Mouse (Mus musculus) spleen, postnatal 10 days (tissue): ENCODE measurements at regions not wholly inside any gene's neighbourhood (a gene's known extent, or its start where the extent isn't known, plus 50 kb on each side); places are given as distances from the start of the nearest gene placed in this dataset.

Experiments
- DNase-seq, 2 experiments: peaks; one replicate each; pipeline ENCODE4 v3.0.0; 2021 to 2022; ENCODE audit warnings: low spot score in 2 of 2

DNA sequence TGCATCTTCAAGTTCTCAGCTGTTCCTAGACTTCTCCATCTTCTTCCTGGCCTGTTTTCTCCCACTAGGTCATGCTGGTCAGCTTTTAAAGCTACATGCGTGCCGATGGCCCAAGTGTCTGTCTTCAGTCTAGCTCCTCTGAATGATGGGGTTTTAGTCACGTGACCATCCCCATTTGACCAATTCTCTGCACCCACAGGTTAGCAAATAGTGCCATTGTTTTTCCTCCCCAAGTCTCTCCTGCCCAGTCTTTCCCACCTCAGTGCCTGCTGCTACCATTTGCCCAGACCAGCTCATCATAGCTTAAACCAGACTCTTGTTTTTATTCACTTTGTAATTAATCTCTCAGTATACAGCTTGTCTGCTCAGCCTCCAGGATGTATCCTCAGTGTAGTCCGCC, 62.3 kb downstream of the Zfp706 start:
- no peak for DNase-seq

GRCm38 (mm10) chr15:36944556-36945171, 62.9 kb downstream of the Zfp706 start:
- DNase-seq = no peak

- no peak for DNase-seq
These were observed 64.0 kb downstream of the Zfp706 start for GRCm38 (mm10) chr15:36943492-36944112.

DNA sequence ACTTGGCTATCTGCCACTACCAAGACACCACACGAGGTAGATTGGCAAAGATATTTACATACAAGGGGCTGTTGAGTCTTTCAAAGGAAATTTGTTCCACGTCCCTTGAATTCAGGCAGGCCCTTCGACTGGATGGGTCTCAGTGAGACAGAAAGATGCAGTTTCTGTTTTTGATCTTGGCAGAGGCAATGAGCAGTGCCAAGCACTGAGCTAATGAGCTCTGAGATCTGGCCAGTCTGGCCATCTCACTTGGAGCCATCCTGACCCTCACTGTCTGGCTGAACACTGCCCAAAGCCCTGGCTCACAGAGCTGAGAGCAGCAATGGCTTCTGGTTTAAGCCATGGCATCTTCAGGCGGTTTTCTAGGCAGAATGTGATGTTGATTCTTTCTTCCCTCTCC, 65.3 kb downstream of the Zfp706 start:
- no peak for DNase-seq

- no peak for DNase-seq
These were observed 65.8 kb downstream of the Zfp706 start for GRCm38 (mm10) chr15:36941741-36942140.

GRCm38 (mm10) chr15:36939608-36940007, 68.0 kb downstream of the Zfp706 start:
- no peak for DNase-seq

- no peak for DNase-seq
These were observed 68.4 kb downstream of the Zfp706 start for GRCm38 (mm10) chr15:36939153-36939552.

DNA sequence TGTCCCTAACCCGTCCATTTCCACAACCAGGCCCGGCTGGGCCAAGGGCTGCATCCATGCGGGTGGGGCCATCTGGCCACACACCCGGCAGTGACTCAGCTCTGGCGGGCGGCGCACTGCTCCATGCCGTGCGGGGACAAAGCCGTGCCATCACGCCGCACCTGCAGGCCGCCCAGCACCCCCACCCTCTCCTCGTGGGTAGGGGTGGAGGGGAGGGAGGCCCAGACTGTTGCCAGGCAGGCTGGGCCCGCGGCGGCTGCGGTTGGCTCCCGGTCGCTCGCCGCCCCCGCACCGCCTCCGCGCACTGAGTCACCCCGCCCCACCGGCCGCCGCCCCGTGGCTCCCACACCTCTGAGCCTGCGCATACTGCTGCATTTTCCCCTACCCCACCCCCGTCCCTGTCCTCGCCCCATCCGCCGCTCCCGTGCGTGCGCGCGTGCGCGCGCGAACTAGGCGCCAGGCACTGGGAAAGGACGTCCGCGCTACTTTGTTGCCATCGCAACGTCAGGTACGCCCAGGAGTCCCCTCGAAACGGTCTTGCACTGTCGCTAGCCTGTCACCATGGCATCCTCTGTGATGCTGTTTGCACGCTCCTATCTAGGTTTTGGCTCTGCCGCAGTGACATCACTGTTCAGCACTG, 68.9 kb downstream of the Zfp706 start:
- peak; percentile 64 to 86 for DNase-seq

GRCm38 (mm10) chr15:36937757-36938498, 69.6 kb downstream of the Zfp706 start:
- peak in 1 of 2 experiments; percentile 44 for DNase-seq

GRCm38 (mm10) chr15:36937067-36937657, 70.4 kb downstream of the Zfp706 start:
- no peak for DNase-seq

DNA sequence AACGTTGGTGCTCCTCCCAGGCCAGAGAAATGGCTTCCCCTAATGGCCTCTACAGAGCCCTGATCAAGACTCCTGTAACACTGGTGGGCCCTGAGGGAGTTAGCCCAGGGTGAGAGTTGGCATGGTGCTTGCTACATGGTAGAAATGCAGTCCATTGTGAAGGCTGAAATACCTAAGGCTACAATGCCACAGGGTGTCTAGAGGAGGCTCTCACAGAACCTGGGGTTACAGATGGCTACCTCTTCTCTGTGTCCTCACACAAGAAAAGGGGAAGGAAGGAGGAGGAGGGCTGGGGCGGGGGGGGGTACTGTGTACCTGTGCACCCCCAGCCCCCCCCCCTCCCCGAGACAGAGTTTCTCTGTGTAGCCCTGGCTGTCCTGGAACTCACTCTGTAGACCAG, 72.8 kb downstream of the Zfp706 start:
- DNase-seq = no peak

- peak in 1 of 2 experiments; percentile 65 for DNase-seq
These were observed 74.0 kb downstream of the Zfp706 start for GRCm38 (mm10) chr15:36933581-36933991.

DNA sequence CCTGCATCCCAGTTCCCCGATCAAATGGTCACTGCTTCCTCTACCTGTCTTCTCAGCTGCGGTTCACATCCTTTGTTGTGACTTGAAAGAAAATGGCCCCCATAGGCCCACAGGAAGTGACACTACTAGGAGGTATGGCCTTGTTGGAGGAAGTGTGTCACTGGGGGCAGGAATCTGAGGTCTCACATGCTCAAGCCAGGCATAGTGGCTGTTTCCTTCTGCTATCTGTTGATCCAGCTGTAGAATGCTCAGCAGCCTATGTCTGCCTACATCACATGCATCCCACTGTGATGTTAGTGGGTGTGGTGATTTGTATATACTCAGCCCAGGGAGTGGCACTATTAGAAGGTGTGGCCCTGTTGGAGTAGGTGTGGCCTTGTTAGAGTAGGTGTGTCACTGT, 76.1 kb downstream of the Zfp706 start:
- DNase-seq = peak in 1 of 2 experiments; percentile 44

DNA sequence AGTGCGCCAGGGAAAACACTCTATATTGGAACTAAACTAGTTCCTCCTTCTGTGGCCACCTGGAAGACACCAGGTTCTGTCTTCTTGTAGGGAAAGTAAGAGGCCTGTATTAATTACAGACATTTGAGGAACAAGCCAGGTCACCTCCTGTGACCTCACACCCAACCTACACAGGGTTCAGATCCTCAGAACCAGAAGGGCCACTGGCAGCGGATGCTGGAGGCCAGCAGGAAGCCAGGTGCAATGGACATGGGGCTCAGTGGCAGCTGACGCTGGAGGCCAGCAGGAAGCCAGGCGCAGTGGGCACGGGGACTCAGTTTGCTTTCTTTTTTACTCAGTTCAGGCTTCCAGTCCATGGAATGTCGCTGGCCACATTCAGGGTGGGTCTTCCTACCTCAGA, 77.1 kb downstream of the Zfp706 start:
- DNase-seq = no peak

- DNase-seq = no peak
These were observed 77.8 kb downstream of the Zfp706 start for GRCm38 (mm10) chr15:36929786-36930185.

GRCm38 (mm10) chr15:36929088-36929487, 78.5 kb downstream of the Zfp706 start:
- no peak for DNase-seq

DNA sequence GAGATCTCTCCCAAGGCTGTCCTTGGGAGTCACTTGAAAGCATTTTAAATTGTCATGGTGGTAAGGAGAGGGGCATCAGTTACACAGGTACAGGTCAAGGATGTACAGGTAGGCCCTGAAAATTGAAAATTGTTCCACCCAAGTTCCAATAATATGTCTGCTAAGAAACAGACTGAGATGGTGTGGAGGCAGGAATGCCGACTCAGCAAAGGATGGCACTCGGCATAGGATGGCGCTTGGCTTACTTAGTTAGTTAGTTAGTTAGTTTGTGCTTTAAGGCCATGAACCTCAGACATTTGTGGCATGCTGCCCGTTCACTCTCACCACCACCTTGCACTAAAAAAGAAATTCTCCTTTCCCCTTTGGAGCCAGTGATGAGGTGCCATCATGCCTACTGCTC, 78.9 kb downstream of the Zfp706 start:
- DNase-seq = no peak

GRCm38 (mm10) chr15:36927436-36927835, 80.1 kb downstream of the Zfp706 start:
- no peak for DNase-seq

DNA sequence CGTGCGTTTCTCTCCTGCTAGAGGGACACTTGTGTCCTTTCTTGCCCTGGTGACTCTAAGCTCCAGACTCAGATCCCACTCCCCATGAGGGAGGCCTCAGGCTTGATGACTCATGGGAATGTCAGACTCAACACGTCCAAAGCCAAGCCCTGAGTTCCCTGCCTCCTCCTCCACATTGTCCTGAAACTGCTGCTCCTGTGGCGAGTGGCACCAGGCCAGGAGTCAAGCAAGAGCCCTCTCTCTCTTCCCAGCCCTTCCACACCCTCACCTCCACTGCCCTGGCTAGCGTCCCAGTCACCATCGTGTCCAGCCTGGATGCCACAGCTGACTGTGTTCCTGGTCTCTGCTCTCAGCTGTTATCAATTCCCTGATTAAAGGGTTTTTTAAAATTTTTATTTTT, 83.4 kb downstream of the Zfp706 start:
- DNase-seq = no peak

DNA sequence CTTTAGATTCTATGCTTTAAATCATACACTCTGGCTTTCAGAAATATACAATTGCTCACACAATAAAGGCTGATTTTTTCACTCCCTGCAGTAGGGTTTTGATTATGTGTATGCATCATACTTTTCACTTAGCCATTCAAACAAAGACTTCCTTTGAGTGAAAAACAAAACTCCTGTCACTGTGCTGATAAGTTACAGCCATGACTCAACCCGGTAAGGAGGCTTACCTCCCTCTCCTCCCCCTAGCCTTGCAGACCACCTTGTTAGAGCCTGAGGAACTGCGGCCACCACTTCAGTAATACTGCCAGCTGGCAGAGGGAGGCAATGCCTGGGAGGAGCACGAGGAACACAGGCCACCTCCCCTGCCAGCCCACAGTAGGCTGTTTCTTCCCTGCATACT, 86.2 kb downstream of the Zfp706 start:
- DNase-seq = no peak

DNA sequence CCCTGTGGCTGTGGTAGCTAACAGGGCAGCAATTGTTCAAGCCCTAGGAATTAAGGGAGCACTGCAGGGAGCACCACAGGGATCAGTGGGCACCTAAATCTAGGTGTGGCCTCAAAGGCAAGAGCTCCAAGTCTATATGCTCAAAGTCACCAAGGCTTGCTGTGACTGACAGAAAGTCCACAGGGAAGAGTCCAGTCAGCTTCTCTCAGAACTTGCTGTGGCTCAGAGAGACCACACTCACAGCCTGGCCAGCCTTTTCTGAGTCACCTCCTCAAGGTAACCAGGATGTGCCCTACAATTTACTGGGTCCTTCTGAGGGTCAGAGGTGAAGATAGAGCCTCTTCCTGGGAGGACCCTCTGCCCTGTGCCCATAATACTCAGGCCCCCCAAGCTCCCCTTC, 86.7 kb downstream of the Zfp706 start:
- no peak for DNase-seq

- no peak for DNase-seq
These were observed 87.9 kb downstream of the Zfp706 start for GRCm38 (mm10) chr15:36919704-36920103.
